Mouse (Mus musculus) stomach, postnatal 0 days (tissue): ENCODE results near the gene Nup214.

Experiments
- CTCF ChIP-seq: IDR thresholded peaks from 2 replicates; pipeline ENCODE4 v1.5.1; 2016; ENCODE audit warnings: antibody characterized with exemption, low read depth, mild to moderate bottlenecking, moderate library complexity
- EP300 ChIP-seq: optimal IDR thresholded peaks from 2 replicates; pipeline ENCODE3; 2016; ENCODE audit warnings: antibody characterized with exemption

- TF ChIP-seq CTCF = no peak
- no peak for TF ChIP-seq EP300
Measured at GRCm38 (mm10) chr2:31994896-31995295, 20.7 kb downstream of the Nup214 start.
